Mouse (Mus musculus): Measurements from ENCODE around the gene Kcnj16. TPM values are rescaled to one million over a fixed set of nuclear protein-coding genes. Genes with fewer than 3 reads are reported as not detected.

The Kcnj16 gene
- polyA plus RNA-seq, 1 experiment from 2014 or later: 0.05 TPM

DNA sequence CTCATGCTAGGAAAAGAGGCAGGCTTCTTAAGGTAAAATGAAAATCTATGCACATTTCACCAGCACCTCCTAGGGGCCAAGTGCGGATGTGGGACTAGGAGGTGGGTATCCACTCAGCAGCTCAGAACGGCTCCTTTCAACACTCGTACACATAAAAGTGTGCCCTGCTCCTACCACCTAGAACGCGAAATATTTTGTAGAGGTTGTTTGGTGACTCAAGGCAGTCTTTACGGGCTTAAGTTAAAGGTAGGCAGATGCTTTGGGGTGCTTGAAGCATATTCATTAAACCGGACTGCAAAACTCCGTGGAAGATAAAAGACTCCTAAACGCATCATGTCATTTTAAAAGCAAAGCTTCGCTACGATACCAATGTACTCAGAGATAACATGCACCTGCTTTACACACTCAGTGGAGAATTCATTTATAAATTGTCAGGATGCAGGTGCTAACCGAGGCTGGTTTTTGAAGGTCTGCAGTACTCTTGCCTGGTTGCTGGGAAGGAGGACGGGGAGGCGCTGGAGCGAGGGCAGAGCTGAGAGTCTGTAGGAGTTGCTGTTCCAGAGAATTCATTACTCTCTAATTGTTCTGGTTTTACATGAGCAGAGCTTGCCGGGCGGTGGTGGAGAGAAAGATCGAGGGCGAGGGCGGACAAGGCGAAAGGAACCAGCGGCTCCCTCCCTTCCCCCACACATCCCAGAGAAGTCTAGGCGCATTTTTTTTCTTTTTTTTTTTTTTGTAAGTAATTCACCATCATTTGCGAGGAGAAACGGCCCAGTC, 97.1 kb downstream of the Kcnj16 start:
- H3K36me3 ChIP-seq (ENCODE audit: control insufficient read depth, insufficient read depth, low read length): no peaks in the 10 kb centered on the region
- H3K4me2 ChIP-seq: peak overlapping the region; percentile 96
- WGBS: under 1% methylated on average over 25 of the region's 25 CpGs
- no peak for ATAC-seq (replicated peaks; ENCODE audit: low FRiP score)
- H3K4me1 ChIP-seq (replicated peaks; ENCODE audit: control insufficient read depth, insufficient read depth, low read length): peaks cover 4% of the 10 kb centered on the region; the same call in 1 of the 2 replicates
- peak; percentile 54 for DNase-seq (ENCODE audit: low spot score)
- no peak overlapping the region for H3K9ac ChIP-seq (ENCODE audit: low read depth, low read length)
- peak overlapping the region; percentile 49 for H3K4me3 ChIP-seq (ENCODE audit: low read depth, low read length)
- H3K27ac ChIP-seq (ENCODE audit: low read depth, low read length): no peak overlapping the region
- H3K9me3 ChIP-seq (ENCODE audit: control insufficient read depth, low read length): no peaks in the 10 kb centered on the region
- peaks cover 16% of the 10 kb centered on the region for H3K27me3 ChIP-seq (replicated peaks; ENCODE audit: control insufficient read depth, insufficient read depth, low read length)

DNA sequence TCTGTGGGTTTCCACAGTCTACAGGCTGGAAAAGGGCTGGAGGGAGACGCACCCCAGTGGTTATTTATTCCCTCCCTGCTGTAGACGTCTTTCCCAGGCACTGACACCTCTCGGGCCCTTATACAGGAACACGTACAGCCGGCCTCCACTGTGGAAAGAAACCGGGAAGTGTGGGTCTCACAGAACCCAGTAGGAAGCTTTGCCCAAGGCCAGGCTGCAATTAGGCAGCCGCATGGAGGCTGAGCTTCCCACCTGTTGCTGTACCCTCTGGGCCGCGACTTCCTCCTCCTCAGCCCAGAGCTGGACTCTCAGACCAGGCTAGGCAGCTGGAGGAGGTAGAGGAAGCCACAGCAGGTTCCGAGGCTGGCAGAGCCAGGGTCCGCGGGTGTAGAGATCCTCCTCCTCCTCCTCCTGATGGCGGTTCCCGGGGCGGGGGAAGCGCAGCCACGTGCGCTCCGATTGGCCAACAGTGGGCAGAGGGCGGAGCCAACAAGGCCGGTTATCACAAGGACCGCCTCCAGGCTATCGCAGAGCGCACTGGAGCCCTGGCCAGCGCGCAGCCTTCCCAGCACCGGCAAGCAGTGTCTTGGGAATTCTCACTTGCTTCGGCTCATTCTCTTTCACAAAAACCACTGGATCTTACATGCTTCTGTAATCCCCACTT, 97.9 kb downstream of the Kcnj16 start, which contains the start of gene Kcnj2:
Kcnj2 (plus strand) TSS at position 530 of the 664 bp plus-strand sequence.
- Histone ChIP-seq H3K4me3 (ENCODE audit: low read depth, low read length) (peak within 1 kb of the TSS; percentile 49), H3K4me2 (peak within 1 kb of the TSS; percentile 96), H3K27me3 (replicated peaks; ENCODE audit: control insufficient read depth, insufficient read depth, low read length) (peaks cover 16% of the 10 kb centered on the region), H3K27ac (ENCODE audit: low read depth, low read length) (no peak within 1 kb of the TSS), H3K36me3 (ENCODE audit: control insufficient read depth, insufficient read depth, low read length) (no peaks in the 10 kb centered on the region), H3K9ac (ENCODE audit: low read depth, low read length) (peak within 1 kb of the TSS; percentile 52; the same call in 1 of the 2 replicates), H3K4me1 (replicated peaks; ENCODE audit: control insufficient read depth, insufficient read depth, low read length) (peaks cover 4% of the 10 kb centered on the region; the same call in 1 of the 2 replicates), H3K9me3 (ENCODE audit: control insufficient read depth, low read length) (no peaks in the 10 kb centered on the region)
- WGBS: 0% methylated on average over 28 of the region's 28 CpGs
- ATAC-seq (replicated peaks; ENCODE audit: low FRiP score): peak; percentile 100
- peak; percentile 87 for DNase-seq (ENCODE audit: low spot score)

DNA sequence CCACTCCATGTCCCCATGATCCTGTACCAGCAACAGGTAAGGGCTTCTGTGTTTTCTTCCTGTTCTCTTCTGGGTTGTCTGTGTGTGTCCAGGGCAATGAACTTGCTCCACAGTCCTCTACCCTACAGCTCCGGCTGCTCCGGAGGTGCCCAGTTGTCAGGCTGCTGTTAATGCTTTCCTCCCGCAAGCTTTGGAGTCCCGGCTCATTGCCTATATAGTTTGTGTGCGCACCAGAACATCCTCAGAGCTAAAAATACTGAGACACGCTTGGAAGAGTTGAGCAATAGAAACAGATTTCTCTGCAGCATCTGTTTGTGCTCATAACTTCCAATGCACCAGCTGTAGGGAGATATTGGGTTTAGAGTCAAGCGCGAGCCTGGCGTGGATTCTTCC, 98.5 kb downstream of the Kcnj16 start:
- H3K36me3 ChIP-seq (ENCODE audit: control insufficient read depth, insufficient read depth, low read length): no peaks in the 10 kb centered on the region
- H3K4me2 ChIP-seq: peak overlapping the region; percentile 96
- DNase-seq (ENCODE audit: low spot score) (no peak), ATAC-seq (replicated peaks; ENCODE audit: low FRiP score) (peak; percentile 61)
- no peaks in the 10 kb centered on the region for H3K9me3 ChIP-seq (ENCODE audit: control insufficient read depth, low read length)
- H3K4me1 ChIP-seq (replicated peaks; ENCODE audit: control insufficient read depth, insufficient read depth, low read length): peaks cover 4% of the 10 kb centered on the region; the same call in 1 of the 2 replicates
- no peak overlapping the region for H3K9ac ChIP-seq (ENCODE audit: low read depth, low read length)
- WGBS: 2% methylated on average over 9 of the region's 9 CpGs
- peak overlapping the region; percentile 49 for H3K4me3 ChIP-seq (ENCODE audit: low read depth, low read length)
- H3K27me3 ChIP-seq (replicated peaks; ENCODE audit: control insufficient read depth, insufficient read depth, low read length): peaks cover 16% of the 10 kb centered on the region
- H3K27ac ChIP-seq (ENCODE audit: low read depth, low read length): no peak overlapping the region

DNA sequence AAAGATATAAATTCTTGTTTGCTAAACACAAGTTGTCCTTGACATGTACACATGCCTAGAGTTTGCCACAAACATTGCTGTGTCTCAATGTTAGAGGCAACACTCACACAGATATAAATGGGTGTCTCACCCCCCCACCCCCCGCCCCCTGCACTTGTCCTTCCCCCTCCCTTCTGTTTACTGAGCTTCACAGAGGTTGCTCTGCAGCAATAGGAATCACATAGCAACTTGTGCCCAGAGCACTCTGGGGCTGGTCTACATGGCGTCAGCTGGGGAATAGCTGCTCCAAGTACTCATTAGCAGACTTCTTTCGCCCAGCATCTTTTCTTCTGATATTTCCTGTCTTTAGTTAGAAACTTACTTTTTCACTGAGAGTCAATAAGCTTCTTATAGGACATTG, 100.0 kb downstream of the Kcnj16 start:
- Histone ChIP-seq H3K27ac (ENCODE audit: low read depth, low read length) (no peak overlapping the region), H3K4me2 (peak overlapping the region; percentile 16; the same call in 1 of the 2 replicates), H3K36me3 (ENCODE audit: control insufficient read depth, insufficient read depth, low read length) (no peaks in the 10 kb centered on the region), H3K4me3 (ENCODE audit: low read depth, low read length) (no peak overlapping the region; the same call in 1 of the 2 replicates), H3K9ac (ENCODE audit: low read depth, low read length) (no peak overlapping the region), H3K27me3 (replicated peaks; ENCODE audit: control insufficient read depth, insufficient read depth, low read length) (peaks cover 16% of the 10 kb centered on the region), H3K9me3 (ENCODE audit: control insufficient read depth, low read length) (no peaks in the 10 kb centered on the region), H3K4me1 (replicated peaks; ENCODE audit: control insufficient read depth, insufficient read depth, low read length) (peaks cover 4% of the 10 kb centered on the region; the same call in 1 of the 2 replicates)
- DNase-seq (ENCODE audit: low spot score) (no peak), ATAC-seq (replicated peaks; ENCODE audit: low FRiP score) (no peak)
- 73% methylated on average over 3 of the region's 3 CpGs for WGBS

DNA sequence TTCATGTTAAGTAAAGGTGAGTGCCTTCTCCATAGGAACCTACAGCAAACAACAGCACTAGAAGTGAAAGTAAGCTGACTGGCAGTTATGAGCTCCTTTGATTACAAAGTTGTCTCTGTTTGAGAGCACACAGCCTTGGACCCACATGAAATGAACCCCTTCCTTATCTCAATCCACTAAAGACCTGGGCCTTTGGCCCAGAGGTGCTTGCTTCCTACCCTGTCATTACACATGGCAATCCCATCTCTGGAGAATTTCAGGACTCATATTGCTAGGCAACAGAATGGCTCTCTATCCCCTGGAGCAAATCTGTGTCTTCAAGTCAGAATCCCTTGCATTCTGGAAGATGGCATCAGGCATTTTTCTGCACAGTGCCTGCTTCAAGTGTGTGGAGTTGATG, 102.6 kb downstream of the Kcnj16 start:
- DNase-seq (ENCODE audit: low spot score): no peak
- no peak overlapping the region for H3K27ac ChIP-seq (ENCODE audit: low read depth, low read length)
- ATAC-seq (replicated peaks; ENCODE audit: low FRiP score): no peak
- H3K4me2 ChIP-seq: no peak overlapping the region
- no peaks in the 10 kb centered on the region for H3K36me3 ChIP-seq (ENCODE audit: control insufficient read depth, insufficient read depth, low read length)
- no peak overlapping the region for H3K4me3 ChIP-seq (ENCODE audit: low read depth, low read length)
- no peaks in the 10 kb centered on the region for H3K9me3 ChIP-seq (ENCODE audit: control insufficient read depth, low read length)
- no peak overlapping the region for H3K9ac ChIP-seq (ENCODE audit: low read depth, low read length)
- peaks cover 16% of the 10 kb centered on the region for H3K27me3 ChIP-seq (replicated peaks; ENCODE audit: control insufficient read depth, insufficient read depth, low read length)
- H3K4me1 ChIP-seq (replicated peaks; ENCODE audit: control insufficient read depth, insufficient read depth, low read length): peaks cover 4% of the 10 kb centered on the region; the same call in 1 of the 2 replicates

DNA sequence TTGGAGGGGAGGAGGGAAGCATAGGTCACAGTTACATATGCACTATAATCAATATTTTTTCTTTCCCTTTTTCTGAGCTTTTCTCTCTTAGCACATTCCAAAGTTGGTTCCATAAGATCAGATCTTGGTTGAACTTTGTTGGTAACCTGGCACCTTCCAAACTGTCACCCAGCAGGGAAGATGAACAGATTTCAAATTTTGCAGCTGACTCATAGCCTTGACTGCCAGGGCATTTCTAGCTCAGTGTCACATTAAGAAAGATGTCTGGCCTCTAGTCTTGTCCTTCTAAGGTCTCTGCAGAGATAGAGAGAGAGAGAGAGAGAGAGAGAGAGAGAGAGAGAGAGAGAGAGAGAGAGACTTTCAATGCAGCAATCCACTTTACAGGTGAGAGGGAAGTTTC, 106.3 kb downstream of the Kcnj16 start:
- no peak overlapping the region for H3K4me3 ChIP-seq (ENCODE audit: low read depth, low read length)
- H3K4me1 ChIP-seq (replicated peaks; ENCODE audit: control insufficient read depth, insufficient read depth, low read length): no peaks in the 10 kb centered on the region
- no peaks in the 10 kb centered on the region for H3K27me3 ChIP-seq (replicated peaks; ENCODE audit: control insufficient read depth, insufficient read depth, low read length)
- DNase-seq (ENCODE audit: low spot score) (no peak), ATAC-seq (replicated peaks; ENCODE audit: low FRiP score) (no peak)
- H3K4me2 ChIP-seq: no peak overlapping the region
- H3K9ac ChIP-seq (ENCODE audit: low read depth, low read length): no peak overlapping the region
- H3K36me3 ChIP-seq (ENCODE audit: control insufficient read depth, insufficient read depth, low read length): no peaks in the 10 kb centered on the region
- H3K9me3 ChIP-seq (ENCODE audit: control insufficient read depth, low read length): no peaks in the 10 kb centered on the region
- no peak overlapping the region for H3K27ac ChIP-seq (ENCODE audit: low read depth, low read length)

Other genes starting within 250 kb of the Kcnj16 start
- gene Kcnj2, start 98.1 kb downstream of the Kcnj16 start, polyA plus RNA-seq (2014; fragmentation: Nextera tagmentation; extraction: Ambion mirVana): 0.32 and 0.33 TPM in 2 replicates

All from liver, embryonic 11.5 days (tissue).